Mouse (Mus musculus) hindbrain, embryonic 14.5 days (tissue): ENCODE results near the gene Maea. TPM values are rescaled to one million over a fixed set of nuclear protein-coding genes. Genes with fewer than 3 reads are reported as not detected.
"Not testable (repeated sequence)": the region's sequence is repeated elsewhere in the genome, so short reads cannot be mapped to it uniquely, and the experiment has no call there.

Experiments
- ATAC-seq: fragments of 200-750 bp; cut with Nextera tagmentation; 2 replicates; pipeline ENCODE4 v1.8.0; 2017; ENCODE audit warnings: moderate number of reproducible peaks, mild to moderate bottlenecking, moderate TSS enrichment, moderate library complexity; ENCODE audit not compliant: low FRiP score
- DNase-seq: peaks from one replicate; pipeline ENCODE4 v3.0.0-alpha.2; 2015; ENCODE audit warnings: low spot score
- H3K27ac ChIP-seq: fragments of 300-500 bp; sonication (generic); 2 replicates; pipeline ENCODE4 v1.5.1; 2014; ENCODE audit warnings: mild to moderate bottlenecking, moderate library complexity
- H3K27me3 ChIP-seq: fragments of 300-500 bp; sonication (generic); 2 replicates; pipeline ENCODE4 v1.6.1; 2014; ENCODE audit warnings: mild to moderate bottlenecking, low read length, mixed read lengths; ENCODE audit not compliant: control insufficient read depth, insufficient read depth
- H3K36me3 ChIP-seq: fragments of 300-500 bp; sonication (generic); replicated peaks from 2 replicates; pipeline ENCODE4 v1.6.1; 2014; ENCODE audit not compliant: control insufficient read depth, insufficient read depth
- H3K4me1 ChIP-seq: fragments of 300-500 bp; sonication (generic); replicated peaks from 2 replicates; pipeline ENCODE4 v1.6.1; 2014; ENCODE audit warnings: antibody characterized with exemption, low read length, mixed read lengths; ENCODE audit not compliant: control insufficient read depth, insufficient read depth
- H3K4me2 ChIP-seq: fragments of 300-500 bp; sonication (generic); replicated peaks from 2 replicates; pipeline ENCODE4 v1.6.1; 2014; ENCODE audit warnings: mild to moderate bottlenecking, moderate library complexity
- H3K4me3 ChIP-seq: fragments of 300-500 bp; sonication (generic); replicated peaks from 2 replicates; pipeline ENCODE4 v1.5.1; 2014; ENCODE audit warnings: mild to moderate bottlenecking, low read length
- H3K9ac ChIP-seq: fragments of 300-500 bp; sonication (generic); 2 replicates; pipeline ENCODE4 v1.6.1; 2014
- H3K9me3 ChIP-seq: fragments of 300-500 bp; sonication (generic); 2 replicates; pipeline ENCODE4 v1.6.1; 2016; ENCODE audit warnings: low read length; ENCODE audit not compliant: control insufficient read depth
- WGBS: fragments of 180-500 bp; shearing (Covaris S2); extraction: QIAGEN DNeasy Blood & Tissue Kit; methylation state at CpG from one replicate; pipeline ENCODE4 v1.1.7; 2014; 5-methylcytosine and 5-hydroxymethylcytosine counted together
- polyA plus RNA-seq: library from polyadenylated mRNA; unstranded; fragments of >200 nt; fragmentation: Nextera tagmentation; extraction: Ambion mirVana; gene quantifications from 2 replicates; pipeline ENCODE4 v1.2.1, GENCODE M21; 2014

Maea gene
- polyA plus RNA-seq, 1 experiment from 2014 or later = 123 TPM

DNA sequence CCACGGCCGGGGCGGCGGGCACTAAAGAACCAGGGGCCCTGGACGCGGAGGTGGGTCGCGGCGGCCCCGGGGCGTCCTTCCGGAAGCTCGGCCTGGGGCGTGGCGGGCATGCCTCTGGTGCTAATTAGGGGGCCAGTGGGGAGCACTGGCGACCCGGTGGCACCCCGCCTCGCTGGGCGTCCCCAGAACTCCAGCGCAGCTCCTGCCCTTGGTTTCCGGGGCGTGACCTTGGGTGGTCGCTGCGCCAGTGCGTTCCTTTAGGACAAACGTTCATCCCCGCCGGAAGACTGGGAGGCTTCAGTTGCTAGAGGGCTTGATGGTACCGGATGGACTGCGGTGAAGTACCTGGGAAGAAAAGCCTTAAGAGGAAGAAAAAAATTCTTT lies 660 bp downstream of the Maea start:
- H3K27me3 ChIP-seq = no peaks in the 10 kb centered on the region
- H3K9me3 ChIP-seq = no peaks in the 10 kb centered on the region
- H3K4me1 ChIP-seq = peaks cover 23% of the 10 kb centered on the region
- peak overlapping the region; percentile 96 for H3K9ac ChIP-seq
- DNase-seq (no peak), ATAC-seq (no peak)
- H3K36me3 ChIP-seq = 0 out of 2 replicates have a peak, but pooled peaks cover 16% of the 10 kb centered on the region
- peak overlapping the region; percentile 83 for H3K27ac ChIP-seq
- peak overlapping the region; percentile 89 for H3K4me2 ChIP-seq
- under 1% methylated on average over 30 of the region's 31 CpGs for WGBS
- H3K4me3 ChIP-seq = peak overlapping the region; percentile 95

DNA sequence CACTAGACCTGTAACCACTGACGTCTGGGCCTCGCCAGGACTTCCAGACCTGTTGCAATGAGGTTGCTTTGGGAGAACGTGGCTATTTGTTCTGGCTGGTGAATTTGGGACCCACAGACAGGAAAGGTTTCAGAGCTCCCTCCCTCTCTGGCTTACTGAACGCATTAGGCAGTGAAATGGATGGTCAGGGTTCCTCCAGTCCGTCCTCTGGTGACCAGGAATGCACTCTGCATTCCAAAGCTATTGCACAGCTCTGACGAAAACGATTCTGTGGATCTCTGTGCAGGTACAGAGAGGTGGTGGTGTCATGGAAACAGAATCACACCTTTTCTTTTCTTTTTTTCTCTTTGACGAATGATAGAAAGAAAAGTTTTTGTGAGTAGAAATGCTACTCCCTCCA lies 1.9 kb downstream of the Maea start:
- peak overlapping the region; percentile 89 for H3K4me2 ChIP-seq
- H3K27me3 ChIP-seq = no peaks in the 10 kb centered on the region
- 86% methylated on average over 8 of the region's 8 CpGs for WGBS
- 0 out of 2 replicates have a peak, but pooled peaks cover 16% of the 10 kb centered on the region for H3K36me3 ChIP-seq
- no peak overlapping the region for H3K9ac ChIP-seq
- H3K4me3 ChIP-seq = peak overlapping the region; percentile 95; the same call in 1 of the 2 replicates
- H3K4me1 ChIP-seq = peaks cover 26% of the 10 kb centered on the region
- H3K27ac ChIP-seq = no peak overlapping the region
- DNase-seq = no peak
- no peak for ATAC-seq
- H3K9me3 ChIP-seq = no peaks in the 10 kb centered on the region

DNA sequence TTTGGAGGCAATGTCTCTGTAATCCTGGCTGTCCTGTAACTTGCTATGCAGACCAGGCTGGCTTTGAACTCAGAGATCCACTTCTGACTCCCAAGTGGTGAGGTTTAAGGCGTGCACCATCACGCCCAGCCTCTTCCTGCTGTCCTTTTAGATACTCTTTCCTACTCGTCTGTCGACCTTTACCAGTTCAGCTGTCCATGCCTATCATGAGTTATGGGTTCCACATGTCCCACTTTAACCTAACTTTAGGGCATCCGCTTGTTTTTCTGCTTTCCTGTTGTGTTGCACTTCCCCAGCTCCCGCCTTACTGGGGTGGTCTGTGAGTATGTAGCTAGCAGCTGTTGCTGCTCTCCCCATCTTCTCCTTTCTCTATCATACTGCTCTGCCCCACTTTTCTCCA lies 5.9 kb downstream of the Maea start:
- DNase-seq = no peak
- H3K9me3 ChIP-seq = no peaks in the 10 kb centered on the region
- H3K27me3 ChIP-seq = no peaks in the 10 kb centered on the region
- no peak overlapping the region for H3K4me2 ChIP-seq
- H3K4me1 ChIP-seq = peaks cover 23% of the 10 kb centered on the region
- H3K9ac ChIP-seq = no peak overlapping the region
- no peak overlapping the region for H3K4me3 ChIP-seq
- no peak overlapping the region for H3K27ac ChIP-seq
- ATAC-seq = no peak
- WGBS = 89% methylated on average over 6 of the region's 6 CpGs
- 0 out of 2 replicates have a peak, but pooled peaks cover 16% of the 10 kb centered on the region for H3K36me3 ChIP-seq

DNA sequence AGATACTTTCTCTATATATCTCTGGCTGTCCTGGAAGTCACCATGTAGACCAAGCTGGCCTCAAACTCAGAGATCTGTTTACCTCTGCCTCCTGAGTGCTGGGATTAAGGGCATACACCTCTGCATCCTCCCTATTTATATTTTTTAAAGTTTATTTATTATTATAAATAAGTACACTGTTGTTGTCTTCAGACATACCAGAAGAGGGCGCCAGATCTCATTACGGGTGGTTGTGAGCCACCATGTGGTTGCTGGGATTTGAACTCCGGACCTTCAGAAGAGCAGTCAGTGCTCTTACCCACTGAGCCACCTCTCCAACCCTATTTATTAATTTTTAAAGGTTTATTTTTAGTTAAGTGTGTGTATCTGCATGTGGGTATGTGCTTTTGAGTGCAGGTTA lies 6.9 kb downstream of the Maea start:
- not testable (repeated sequence) for H3K4me3 ChIP-seq, H3K27me3 ChIP-seq, ATAC-seq, H3K27ac ChIP-seq, H3K9me3 ChIP-seq, H3K4me2 ChIP-seq, H3K9ac ChIP-seq, DNase-seq
- 83% methylated on average over 3 of the region's 3 CpGs for WGBS
- Histone ChIP-seq H3K36me3 (0 out of 2 replicates have a peak, but pooled peaks cover 16% of the 10 kb centered on the region), H3K4me1 (peaks cover 12% of the 10 kb centered on the region)

DNA sequence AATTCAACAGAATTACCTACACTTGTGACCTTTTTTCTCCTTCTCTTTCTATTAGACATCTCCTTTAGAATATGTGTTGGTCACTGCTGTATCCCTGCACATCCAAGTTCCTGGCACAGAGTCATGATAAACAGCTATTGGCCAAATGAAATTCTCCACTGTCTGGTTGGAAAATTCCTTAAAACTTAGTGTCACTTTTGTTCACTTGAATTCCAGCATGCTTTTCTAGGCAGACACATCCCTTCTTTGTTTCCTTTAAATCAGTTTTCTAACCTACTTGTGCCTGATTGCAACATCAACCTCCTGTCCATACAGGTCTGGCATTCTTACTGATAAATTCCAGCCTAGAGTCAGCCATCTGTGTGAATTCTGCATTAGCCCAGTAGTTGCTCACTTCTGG lies 7.5 kb downstream of the Maea start:
- Histone ChIP-seq H3K4me2 (no peak overlapping the region), H3K9ac (no peak overlapping the region), H3K9me3 (no peaks in the 10 kb centered on the region), H3K27me3 (no peaks in the 10 kb centered on the region), H3K36me3 (0 out of 2 replicates have a peak, but pooled peaks cover 16% of the 10 kb centered on the region), H3K4me3 (no peak overlapping the region), H3K27ac (no peak overlapping the region), H3K4me1 (peaks cover 10% of the 10 kb centered on the region; the same call in 1 of the 2 replicates)
- ATAC-seq (no peak), DNase-seq (no peak)

DNA sequence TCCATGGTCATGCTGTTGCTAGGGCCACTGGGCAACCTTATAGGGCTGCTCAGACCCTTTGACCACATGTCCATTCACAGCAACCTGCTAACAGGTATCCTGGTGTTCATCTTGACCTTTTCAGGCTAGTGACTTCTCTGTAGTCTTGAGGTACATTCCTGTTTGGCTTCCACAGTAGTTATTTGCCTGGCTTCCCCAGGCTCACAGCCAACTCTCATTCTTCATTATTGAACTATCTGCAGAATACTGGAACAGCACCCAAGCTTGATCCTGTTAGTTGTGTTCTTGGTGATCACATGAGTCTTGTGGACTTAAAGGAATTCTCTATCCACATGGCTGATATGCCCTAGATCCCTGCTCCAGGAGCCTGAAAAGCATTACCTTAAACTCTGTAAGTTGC lies 8.3 kb downstream of the Maea start:
- Histone ChIP-seq H3K27me3 (no peaks in the 10 kb centered on the region), H3K9ac (no peak overlapping the region), H3K4me2 (no peak overlapping the region), H3K9me3 (no peaks in the 10 kb centered on the region), H3K36me3 (0 out of 2 replicates have a peak, but pooled peaks cover 11% of the 10 kb centered on the region), H3K4me3 (no peak overlapping the region), H3K4me1 (0 out of 2 replicates have a peak, but pooled peaks cover 3% of the 10 kb centered on the region), H3K27ac (no peak overlapping the region)
- no peak for DNase-seq
- no peak for ATAC-seq

DNA sequence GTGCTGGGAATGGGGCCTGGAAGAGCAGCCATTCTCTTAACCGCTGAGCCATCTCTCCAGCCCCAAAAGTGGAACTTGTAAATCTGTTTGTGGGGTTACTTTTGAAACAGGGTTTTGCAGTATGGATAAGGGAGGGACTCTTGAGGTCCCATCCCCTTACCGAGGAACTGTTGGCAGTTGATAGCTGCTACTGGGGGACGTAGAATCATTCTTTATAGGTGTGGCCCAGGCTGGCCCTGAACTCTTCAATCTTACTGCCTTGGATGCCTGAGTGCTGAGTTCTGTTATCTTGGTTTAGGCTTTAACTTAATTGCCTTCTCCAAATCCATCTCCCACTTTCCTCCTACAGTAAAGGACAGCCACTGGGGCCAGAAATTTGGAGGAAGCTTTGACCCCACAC lies 8.8 kb downstream of the Maea start:
- 0 out of 2 replicates have a peak, but pooled peaks cover 6% of the 10 kb centered on the region for H3K36me3 ChIP-seq
- ATAC-seq (no peak), DNase-seq (no peak)
- H3K9ac ChIP-seq = no peak overlapping the region
- H3K4me1 ChIP-seq = 0 out of 2 replicates have a peak, but pooled peaks cover 3% of the 10 kb centered on the region
- H3K27ac ChIP-seq = no peak overlapping the region
- WGBS = 91% methylated on average over 3 of the region's 3 CpGs
- H3K27me3 ChIP-seq = no peaks in the 10 kb centered on the region
- no peaks in the 10 kb centered on the region for H3K9me3 ChIP-seq
- no peak overlapping the region for H3K4me2 ChIP-seq
- H3K4me3 ChIP-seq = no peak overlapping the region

DNA sequence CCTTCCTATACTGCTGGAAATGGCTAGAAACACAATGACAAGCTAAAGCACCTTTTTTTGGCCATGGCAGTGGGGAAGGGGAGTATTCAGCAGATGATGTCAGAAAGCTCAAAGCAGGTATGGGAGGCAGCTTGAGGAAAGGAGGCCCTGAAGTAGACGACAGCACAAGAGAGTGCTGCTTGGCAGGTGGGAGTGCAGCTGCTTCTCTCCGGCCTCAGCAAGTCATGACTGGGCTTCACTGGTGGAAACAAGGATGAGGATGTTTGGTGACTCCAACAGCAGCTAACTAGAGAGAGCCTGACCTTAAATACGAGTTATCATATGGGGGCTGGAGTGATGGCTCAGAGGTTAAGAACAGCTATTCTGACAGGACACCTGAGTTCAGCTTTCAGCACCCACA lies 12.3 kb downstream of the Maea start:
- no peaks in the 10 kb centered on the region; the same call in 1 of the 2 replicates for H3K4me1 ChIP-seq
- 88% methylated on average over 3 of the region's 3 CpGs for WGBS
- no peak overlapping the region for H3K4me3 ChIP-seq
- no peak overlapping the region for H3K9ac ChIP-seq
- H3K9me3 ChIP-seq = no peaks in the 10 kb centered on the region
- H3K27ac ChIP-seq = no peak overlapping the region
- no peaks in the 10 kb centered on the region for H3K36me3 ChIP-seq
- DNase-seq = no peak
- ATAC-seq = no peak
- H3K4me2 ChIP-seq = no peak overlapping the region
- H3K27me3 ChIP-seq = no peaks in the 10 kb centered on the region

DNA sequence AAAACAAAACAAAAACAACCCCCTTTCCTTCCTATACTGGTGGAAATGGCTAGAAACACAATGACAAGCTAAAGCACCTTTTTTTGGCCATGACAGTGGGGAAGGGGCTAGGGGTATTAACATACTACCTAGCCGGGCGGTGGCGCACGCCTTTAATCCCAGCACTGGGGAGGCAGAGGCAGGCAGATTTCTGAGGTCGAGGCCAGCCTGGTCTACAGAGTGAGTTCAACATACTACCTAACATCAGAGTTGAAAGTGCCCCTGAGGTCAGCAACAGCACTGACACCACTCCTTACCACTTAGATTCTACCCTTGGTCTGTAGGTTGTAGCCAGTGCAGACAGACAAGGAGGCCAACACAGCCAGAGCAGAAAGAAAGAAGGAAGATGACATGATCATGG lies 13.9 kb downstream of the Maea start:
- Histone ChIP-seq H3K4me3 (no peak overlapping the region), H3K36me3 (no peaks in the 10 kb centered on the region), H3K27me3 (no peaks in the 10 kb centered on the region), H3K27ac (no peak overlapping the region), H3K4me2 (no peak overlapping the region), H3K4me1 (no peaks in the 10 kb centered on the region; the same call in 1 of the 2 replicates), H3K9me3 (no peaks in the 10 kb centered on the region), H3K9ac (no peak overlapping the region)
- no peak for DNase-seq
- no peak for ATAC-seq
- 98% methylated on average over 5 of the region's 5 CpGs for WGBS

DNA sequence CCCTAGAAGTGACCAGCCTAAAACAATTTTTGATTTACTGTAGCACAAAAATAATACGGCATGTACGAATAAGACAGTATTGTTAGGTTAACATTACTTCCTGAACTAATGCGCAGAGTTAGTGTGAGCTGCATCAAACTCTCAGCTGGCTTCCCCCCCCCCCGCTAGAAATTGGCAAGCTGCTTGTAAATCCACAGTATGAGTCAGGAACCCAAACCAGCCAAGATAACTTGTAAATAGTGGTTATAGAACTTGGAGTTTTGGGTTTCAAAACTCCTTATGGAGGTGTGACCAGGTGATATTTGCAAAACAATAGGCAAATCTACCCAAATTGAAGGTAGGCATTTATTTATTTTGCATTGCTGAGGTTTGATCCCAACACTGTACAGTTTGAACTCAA lies 14.4 kb downstream of the Maea start:
- ATAC-seq (no peak), DNase-seq (no peak)
- no peaks in the 10 kb centered on the region for H3K9me3 ChIP-seq
- H3K4me1 ChIP-seq = no peaks in the 10 kb centered on the region; the same call in 1 of the 2 replicates
- no peaks in the 10 kb centered on the region for H3K36me3 ChIP-seq
- H3K9ac ChIP-seq = no peak overlapping the region
- no peak overlapping the region for H3K4me2 ChIP-seq
- no peaks in the 10 kb centered on the region for H3K27me3 ChIP-seq
- WGBS = 74% methylated on average over 4 of the region's 4 CpGs
- no peak overlapping the region for H3K27ac ChIP-seq
- no peak overlapping the region for H3K4me3 ChIP-seq
